Mouse (Mus musculus) neural tube, embryonic 10.5 days (tissue): Measurements from ENCODE around the gene Prex1.

ENCODE experiments used
- DNase-seq: peaks from one replicate; pipeline ENCODE4 v3.0.0-alpha.2; 2017; ENCODE audit warnings: low spot score; ENCODE audit errors: extremely low spot score

The Prex1 gene

DNA sequence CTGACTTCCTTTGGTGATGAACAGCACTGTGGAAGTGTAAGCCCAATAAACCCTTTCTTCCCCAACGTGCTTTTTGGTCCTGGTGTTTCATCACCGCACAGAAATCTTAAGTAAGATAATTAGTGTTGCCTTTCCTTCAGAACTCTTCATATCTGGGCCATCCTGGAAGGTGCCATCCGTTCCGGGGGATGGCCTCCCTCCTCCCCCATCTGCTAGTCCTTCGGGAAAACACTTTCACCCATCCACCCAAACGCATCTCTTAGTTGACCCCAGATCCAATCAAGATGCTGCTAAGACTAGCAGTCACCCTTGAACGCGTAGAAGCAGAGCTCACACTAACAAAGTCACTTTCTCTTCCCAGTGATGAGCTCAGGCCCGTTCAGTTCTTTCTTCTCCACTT, 150.6 kb downstream of the Prex1 start:
- DNase-seq = no peak

DNA sequence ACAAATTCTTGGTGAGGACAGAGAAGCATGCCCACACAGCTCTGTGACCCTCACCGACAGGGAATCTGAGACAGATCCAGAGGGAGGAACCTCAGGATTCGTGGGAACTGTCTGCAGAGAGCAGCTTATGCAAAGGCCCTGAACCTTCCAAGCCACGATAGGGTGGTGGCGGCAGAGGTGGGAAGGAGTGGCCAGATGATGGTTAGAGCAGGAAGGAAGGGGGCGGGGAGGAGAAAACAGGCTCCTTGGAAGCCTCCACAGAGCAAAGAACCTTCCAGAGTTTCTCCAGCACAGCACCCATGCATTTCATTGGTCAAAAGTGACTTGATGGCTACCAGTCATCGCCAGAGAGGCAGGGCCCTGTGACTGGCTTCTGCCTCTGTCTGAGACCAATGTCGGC, 151.9 kb downstream of the Prex1 start:
- no peak for DNase-seq

DNA sequence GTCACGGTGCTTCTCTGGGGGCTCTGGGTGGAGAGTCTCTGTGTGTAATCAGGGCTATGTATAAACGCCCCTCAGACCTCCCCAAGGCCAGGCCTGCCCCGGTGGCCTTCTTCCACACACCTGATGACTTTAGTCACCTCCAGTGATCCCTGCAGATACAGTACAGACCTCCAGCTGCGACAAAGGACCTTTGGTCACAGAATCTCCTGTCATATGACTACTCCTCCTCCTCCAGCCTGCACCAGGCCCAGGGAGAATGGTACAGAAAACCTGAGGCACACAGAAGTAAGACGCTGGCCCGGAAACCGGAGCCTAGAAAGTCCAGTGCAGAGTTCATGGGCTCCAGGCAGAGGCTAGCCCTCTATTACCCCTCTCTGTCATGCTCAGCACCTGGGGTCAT, 152.8 kb downstream of the Prex1 start:
- no peak for DNase-seq

DNA sequence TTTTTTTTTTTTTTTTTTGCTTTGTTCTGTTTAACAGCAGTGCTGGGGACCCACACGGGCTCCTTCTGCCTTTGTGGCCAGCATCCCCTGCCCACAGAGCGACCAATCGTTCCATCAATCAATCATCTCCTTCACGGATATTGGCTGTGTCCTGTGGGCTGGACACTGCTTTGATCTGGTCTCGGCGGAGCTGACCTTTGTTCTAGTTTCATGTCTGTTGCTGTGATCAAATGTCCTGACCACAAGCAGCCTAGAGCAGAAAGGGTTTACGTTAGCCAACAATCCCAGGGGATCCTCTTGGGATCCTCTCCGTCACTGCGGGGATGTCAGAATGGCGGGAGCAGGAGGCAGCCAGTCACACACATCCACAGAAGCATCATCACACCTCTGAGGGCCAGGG, 154.1 kb downstream of the Prex1 start:
- peak; percentile 50 for DNase-seq

DNA sequence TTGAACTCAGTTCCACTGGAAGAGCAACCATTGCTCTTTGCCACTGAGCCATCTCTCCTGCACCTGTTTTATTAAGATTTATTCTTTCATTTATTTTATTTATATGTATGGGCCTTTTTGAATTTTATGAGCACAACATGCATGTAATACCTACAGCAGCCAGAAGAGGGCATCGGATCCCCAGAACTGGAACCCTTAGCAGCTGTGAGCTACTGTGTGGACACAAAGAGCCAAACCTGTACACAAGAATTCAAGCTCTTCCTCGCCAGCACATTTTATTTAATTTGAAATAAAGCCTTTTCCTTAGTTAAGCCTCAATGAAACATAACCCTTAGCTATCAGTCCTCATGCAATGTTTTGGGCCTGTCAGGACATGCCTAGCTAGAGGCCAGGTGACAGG, 158.1 kb downstream of the Prex1 start:
- DNase-seq = no peak

DNA sequence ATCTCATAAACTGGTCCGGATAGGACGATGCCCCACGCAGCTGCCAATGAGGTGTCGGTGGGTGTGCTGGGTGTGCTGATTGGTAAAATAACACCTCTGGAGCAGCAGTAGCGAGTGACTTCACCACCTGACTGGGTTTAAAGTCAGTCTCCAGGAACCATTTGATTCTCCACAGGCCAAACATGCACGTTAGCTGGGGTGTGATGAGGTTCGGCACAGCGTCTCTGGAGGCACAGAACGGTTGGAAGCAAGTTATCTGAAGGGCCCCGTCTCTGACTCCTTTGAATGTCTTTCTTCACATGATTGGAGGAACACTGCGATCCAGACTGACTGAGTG, 159.5 kb downstream of the Prex1 start:
- DNase-seq = no peak

DNA sequence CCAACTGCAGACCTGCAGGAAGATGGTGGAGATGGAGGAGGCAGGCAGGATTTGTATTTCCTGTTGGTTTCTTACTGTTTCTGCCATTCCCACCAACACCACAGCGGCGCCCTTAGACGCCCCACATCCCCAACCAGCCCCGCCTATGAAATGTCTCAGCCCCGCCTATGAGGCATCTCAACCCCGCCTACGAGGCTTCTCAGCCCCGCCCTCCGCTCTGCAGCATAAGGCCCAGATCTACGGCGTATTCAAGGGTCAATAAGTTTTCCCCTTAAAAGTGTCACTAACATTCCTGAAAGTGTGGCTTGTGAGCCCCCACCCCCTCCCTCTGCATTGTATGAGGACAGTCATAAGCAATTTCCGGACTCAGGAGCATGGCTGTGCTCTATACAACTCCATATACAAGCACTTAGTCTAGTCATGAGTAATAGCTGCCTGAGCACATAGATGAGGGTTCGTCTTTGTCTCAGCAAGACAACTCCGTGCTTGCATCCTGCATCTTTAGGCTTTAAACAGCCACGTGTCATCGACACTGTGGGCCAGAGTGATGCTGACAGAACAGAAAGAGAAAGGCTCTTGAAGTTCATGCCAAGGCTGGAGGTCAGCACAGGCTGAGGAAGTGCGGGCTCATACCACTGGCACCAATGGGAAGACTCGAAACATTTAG, 160.0 kb downstream of the Prex1 start:
- peak; percentile 48 for DNase-seq

DNA sequence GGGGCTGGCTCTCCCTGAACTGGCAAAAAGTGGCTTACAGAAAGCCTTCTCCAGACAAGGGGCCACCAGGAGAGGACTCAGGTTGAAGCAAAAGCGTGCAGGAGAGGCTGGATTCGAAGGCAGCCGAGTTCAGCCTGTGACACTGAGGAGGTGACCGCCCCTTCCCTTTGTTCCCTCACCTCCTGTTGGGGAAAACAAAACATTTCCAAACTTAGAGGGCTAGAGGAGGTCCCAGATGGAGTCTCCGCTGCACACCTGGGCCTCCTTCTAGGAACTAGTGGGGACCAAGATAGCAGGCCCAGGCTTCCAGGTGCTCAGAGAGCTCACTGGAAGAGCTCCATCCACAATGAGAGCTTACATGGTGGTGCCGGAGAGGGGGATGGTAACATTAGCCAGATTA, 161.0 kb downstream of the Prex1 start:
- no peak for DNase-seq

DNA sequence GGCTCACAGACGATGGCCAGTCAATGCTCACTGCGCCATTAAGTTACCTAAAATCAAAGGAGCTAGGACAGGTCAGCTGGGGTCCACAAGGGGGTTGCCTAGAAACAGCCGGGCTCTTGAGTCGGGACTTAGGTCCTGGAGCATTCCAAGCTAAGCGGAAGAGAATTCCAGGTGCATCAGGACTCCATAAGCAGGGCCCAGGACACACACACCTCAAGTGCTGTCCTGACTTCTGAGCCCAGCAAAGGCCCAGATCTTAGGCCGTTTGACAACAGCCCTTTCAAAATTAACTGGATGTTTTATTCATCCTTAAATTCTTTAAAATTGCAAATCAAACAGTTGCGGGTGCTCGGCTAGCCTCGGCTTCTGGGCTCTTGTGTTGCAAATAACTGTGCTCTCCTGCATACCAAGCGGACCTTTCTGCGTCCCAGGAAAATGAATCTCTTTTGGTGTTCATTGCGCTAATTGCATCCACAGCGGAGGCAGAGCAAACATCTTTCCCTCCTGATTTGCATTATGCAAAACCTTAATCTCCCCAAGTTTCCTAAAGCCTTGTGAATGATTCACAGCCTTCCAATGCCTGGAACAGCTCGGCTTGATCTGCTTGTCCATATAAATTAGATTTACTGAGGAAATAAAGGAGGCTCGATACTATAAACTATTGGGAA, 161.7 kb downstream of the Prex1 start:
- DNase-seq = no peak

DNA sequence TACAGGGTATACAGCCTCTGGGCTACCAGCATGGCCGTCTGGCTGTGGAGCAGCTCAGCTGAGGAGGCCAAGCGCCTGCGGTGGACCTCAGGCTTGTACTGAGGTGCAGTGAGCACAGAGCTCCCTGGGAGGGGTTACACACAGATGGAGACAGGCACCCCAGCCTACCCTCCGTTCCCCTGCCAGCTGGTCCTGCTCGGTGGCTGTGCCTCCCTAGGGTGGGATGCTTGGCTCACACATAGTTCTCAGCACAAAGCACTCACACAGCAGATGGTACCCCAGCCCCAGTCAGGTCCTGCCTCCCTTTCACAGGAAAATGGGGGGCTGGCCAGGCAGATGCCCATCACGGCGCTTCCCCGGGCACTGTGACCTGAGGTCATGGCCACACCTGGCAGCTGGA, 163.8 kb downstream of the Prex1 start:
- DNase-seq = no peak

DNA sequence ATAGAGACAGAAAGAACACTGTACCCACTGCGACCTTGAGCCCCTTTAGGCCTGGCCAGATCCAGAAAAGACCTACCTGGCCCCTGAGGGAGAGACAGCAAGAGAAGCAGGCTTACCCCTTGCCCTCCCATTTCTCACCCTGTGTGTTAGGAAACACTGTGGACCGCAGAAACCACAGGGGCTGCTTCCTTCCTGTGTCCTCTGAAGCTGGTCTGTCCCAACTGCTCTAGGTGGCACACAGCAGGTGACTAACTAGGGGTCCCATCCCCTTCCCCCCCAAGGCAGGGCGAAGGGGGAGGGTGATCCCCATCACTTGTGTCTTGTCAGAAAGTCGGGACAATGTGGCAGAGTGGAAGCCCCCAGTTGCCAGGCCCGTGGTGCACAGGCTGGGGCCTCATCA, 164.6 kb downstream of the Prex1 start:
- DNase-seq = no peak

DNA sequence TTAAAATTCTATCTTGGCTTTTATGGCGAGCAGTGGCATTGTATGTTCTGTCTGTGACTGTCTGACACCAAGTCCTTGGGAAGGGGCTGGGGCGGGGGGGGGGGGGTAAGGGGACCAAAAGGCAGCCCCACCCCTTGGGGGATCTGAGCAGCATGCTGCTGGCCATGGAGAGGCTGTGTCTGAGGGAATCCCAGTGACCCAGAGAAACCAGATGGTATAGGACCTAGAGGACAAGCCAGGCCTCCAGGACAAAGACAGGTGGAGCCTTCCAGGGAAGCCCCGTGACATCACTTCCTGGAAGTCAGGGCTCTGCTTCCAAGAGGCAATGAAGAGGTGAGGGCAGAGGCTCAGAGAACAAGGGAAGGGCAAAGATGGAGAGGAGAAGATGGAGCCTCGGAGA, 168.1 kb downstream of the Prex1 start:
- DNase-seq = no peak

DNA sequence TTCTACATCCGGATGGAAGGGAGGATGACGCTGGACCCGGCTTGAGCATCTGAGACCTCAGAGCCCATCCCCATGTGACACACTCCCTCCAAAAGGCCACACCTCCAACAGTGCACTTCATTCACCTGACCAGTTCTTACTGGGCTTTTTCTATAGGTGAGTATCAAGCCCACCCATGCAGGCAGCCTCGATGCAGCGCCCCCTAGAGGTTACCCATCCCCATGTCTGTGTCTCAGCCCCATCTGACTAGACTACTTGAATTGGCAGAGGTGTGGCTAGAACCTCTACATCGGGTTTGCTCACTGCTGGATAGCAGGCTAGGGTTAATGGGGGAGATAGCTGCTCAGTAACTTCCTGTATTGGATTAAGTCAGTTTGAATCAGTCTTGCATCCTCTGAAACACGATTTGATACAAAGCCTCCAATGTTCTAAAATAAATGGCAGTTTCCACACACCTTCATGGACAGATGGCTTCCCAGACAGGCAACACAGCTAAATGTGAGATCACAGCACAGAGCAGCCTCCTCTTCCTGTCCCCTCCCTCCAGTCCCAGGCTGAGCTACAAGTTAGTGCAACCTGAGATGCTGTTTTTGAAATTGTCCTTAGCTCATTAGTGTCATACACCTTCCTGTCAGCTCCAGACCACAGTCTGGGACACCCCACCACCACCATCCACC, 168.9 kb downstream of the Prex1 start:
- no peak for DNase-seq

DNA sequence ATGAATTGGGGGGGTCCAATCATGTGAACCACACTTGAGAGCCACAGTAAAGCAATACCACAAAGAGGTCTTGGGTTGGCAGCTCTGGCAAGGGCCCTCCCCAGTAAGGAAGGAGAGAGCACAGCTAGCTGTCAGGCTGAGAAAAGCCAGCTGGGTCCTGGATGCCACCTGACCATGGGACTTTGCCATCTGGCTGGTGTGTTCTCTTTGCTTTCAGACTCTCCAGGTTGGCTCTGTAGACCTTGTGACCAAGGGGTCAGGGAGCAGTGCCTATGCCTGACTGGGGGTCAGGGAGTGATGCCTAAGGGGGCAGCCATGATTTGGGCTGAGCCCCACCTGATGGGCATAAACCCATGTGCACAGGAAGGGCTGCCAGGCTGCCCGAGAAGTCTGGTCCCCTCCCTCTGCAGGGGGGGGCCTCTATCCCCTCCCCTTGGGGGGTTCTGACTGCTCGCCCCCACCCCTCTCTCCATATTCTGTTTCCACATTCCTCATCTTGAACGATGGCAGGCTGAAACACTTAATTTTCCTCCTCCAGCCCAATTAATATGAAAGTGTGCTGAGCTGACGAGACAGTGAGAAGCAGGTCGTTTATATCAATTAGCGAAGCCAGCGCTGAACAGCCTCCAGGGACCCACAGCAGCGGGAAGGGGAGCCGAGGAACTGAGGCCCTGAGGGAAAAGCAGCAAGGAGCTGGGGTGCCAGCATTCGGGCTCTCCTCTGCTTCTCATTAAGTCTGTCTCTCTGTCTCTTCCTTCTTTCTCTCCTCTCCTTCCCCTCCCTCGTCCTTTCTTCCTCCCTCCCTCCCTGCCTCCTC, 172.3 kb downstream of the Prex1 start:
- DNase-seq = no peak

DNA sequence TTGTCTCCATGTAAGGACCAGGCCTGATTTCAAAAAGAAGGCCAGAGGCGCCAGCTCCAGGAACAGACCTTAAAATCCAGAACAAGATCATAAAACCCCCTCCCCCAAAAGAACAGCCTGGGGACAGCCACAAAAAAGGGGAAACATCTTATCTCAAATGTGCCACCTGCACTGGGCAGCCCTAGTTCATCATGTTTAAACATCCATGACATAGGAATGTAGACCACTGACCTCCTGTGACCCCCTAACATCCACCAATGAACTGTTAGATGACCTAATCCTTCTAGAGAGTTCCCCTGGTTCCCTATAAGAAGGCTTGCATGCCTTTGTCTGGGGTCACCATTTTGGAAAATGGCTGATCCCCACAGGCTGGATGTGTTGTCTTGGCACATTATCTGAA, 173.4 kb downstream of the Prex1 start:
- DNase-seq = no peak

DNA sequence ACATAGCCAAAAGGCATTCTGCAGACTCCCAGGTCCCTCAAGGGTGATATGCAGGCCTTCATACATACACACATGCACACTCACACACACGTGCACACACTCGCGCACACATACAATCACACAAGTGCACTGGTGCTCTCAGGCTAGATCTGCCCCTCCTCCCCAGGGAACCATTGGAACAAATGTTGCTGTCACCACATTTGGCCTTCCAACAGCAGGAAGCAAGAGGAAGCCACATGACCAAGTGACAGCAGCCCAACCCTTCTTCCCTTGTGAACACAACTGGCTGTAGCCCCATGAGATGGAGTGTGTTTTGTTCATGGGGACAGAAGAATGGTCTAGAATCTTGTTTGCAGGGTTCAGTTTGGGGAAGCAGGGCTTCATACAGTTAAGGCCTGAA, 176.7 kb downstream of the Prex1 start:
- DNase-seq = no peak

DNA sequence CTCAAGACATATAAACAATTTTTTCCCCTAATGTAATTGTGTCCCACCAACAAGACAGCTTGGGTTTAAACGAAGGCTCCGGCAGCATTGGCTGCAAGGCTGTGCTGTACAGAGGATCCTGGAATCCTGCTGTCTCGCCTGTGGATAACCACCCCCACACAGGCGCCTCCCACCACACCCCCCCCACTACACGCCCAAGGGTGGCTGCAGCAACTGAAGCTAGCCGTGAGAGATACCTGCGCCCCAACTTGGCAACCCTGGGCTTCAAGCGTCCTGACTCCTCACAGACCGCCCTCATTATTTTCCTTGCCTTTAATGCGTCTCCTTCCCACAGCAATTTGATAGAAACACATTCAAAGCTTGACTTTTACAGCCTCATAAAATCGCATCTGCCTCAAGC, 178.1 kb downstream of the Prex1 start:
- DNase-seq = no peak

DNA sequence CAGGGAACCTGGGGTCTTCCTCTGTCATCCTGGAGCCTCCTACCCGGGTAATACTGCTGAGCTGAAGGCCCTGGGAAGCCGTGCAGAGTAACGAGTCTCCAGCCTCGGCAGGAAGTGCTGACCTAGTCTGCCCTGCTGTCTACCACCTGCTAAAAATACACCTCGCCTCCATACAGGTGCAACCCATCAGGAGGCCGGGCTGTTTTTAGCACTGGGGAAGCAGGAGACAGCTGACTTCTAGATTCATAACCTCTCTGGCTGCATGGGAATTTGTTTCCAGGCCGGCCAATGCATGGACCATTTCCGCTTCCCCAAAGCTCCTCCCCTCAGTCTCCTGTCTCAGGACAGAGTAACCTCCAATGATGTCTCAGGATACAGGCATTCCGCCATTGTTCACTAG, 187.4 kb downstream of the Prex1 start:
- DNase-seq = no peak

DNA sequence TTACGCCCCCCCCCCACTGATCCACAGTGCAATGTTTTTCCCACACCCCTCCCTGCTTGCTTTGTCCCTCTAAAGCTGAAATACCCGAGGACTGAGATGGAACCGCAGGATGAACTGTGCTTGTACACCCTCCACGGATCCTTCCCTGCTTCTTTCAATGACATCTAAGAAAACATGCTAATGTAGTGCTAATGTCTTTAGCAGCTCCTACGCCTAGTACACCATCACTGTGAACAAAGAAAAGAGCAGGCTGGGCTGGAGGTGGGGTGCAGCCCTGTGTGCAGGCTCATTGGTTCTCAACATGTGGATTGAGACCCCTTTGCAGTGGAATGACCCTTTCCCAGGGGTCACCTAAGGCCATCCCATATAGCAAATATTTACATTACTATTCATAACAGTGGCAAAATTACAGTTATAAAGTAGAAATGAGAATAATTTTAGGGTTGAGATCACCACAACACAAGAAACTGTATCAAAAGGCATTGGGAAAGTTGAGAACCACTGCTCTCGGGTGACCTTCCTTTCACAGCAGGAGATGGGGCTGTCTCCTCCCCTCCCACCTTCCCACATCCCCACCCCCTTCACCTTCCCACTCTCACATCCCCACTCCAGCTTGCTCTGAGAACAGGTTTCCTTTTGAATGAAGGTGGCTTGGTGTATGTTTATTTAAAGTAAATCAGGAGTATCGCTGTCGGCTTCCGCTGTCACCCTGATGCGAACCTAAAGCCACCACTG, 190.3 kb downstream of the Prex1 start:
- no peak for DNase-seq

DNA sequence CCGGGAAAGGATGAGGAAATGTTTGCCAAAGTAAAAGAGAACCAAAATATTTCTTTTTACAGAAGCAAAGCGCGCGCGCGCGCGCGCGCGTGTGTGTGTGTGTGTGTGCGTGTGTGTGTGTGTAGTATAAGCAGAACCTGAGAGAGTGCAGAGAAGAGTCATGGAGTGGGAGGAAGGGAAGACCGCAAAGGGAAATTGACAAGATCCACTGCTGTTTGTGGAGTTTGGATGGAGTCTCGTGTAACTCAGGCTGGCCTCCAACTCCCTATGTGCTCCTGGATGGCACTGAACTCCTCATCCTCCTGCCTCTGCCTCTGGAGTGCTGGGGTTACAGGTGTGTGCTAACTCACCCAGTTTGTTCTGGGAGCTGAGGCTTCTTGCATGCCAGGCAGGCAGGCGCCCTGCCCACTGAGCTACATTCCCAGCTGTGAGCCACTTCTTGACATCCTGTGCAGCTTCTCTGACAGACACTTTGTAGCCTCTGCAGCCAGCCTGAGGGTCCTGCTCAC, 191.0 kb downstream of the Prex1 start:
- no peak for DNase-seq

DNA sequence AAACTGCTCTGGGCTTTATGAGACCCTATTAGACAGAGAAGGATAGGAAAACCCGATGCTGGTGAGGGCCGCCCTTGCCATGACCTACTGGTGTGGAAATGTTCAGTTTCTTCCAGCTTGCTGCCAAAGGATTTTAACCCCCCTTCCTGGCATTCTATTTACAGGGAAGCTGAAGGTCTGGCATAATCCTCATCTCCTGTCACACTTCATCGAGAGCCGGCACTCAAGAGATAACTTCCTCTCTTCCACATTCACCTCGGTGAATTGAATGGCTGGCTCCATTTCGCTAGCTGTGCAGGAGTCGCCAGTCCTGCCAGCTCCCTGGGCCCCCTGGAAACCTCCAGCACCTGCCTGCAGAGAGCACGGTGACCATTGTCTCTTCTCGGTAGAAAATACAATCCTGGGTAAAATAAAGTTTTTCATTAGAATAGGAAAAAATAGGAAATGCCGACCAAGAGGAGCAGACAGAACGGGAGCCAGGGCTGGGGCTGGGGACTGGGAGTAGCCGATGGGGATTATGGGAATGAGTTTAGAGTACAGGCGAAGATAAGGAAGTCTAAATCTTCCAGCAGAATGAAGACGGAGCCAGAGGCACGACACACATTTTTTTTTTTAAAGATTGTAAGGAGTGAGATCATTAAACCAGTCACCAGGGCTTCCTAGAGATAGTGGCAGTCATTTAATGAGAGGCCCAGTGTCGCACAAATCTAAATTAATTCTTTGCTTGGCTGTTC, 191.6 kb downstream of the Prex1 start:
- DNase-seq = no peak
